Mouse (Mus musculus) heart, postnatal 0 days (tissue): ENCODE results near the gene Abhd12b. TPM values are rescaled to one million over a fixed set of nuclear protein-coding genes. Genes with fewer than 3 reads are reported as not detected.

Experiments
- ATAC-seq: fragments of 200-750 bp; cut with Nextera tagmentation; 2 replicates; pipeline ENCODE4 v1.8.0; 2017; ENCODE audit warnings: low read depth, moderate number of reproducible peaks, moderate library complexity; ENCODE audit not compliant: insufficient read depth
- DNase-seq: peaks from one replicate; pipeline ENCODE4 v3.0.0-alpha.2; 2016; ENCODE audit warnings: low spot score
- H3K27ac ChIP-seq: fragments of 300-500 bp; sonication (generic); 2 replicates; pipeline ENCODE4 v1.5.1; 2014; ENCODE audit warnings: low read depth, mild to moderate bottlenecking
- H3K27me3 ChIP-seq: fragments of 300-500 bp; sonication (generic); 2 replicates; pipeline ENCODE4 v1.6.1; 2014; ENCODE audit warnings: low read length, mixed read lengths; ENCODE audit not compliant: control insufficient read depth, insufficient read depth
- H3K36me3 ChIP-seq: fragments of 300-500 bp; sonication (generic); replicated peaks from 2 replicates; pipeline ENCODE4 v1.6.1; 2014; ENCODE audit warnings: low read length, mixed read lengths; ENCODE audit not compliant: control insufficient read depth, insufficient read depth
- H3K4me1 ChIP-seq: fragments of 300-500 bp; sonication (generic); 2 replicates; pipeline ENCODE4 v1.6.1; 2014; ENCODE audit warnings: antibody characterized with exemption; ENCODE audit not compliant: control insufficient read depth, insufficient read depth
- H3K4me2 ChIP-seq: fragments of 300-500 bp; sonication (generic); 2 replicates; pipeline ENCODE4 v1.6.1; 2014; ENCODE audit warnings: low read depth, mild to moderate bottlenecking, low read length, moderate library complexity
- H3K4me3 ChIP-seq: fragments of 300-500 bp; sonication (generic); 2 replicates; pipeline ENCODE4 v1.5.1; 2014; ENCODE audit warnings: low read depth, low read length
- H3K9ac ChIP-seq: fragments of 300-500 bp; sonication (generic); replicated peaks from 2 replicates; pipeline ENCODE4 v1.6.1; 2014; ENCODE audit warnings: low read depth, low read length, mixed read lengths
- H3K9me3 ChIP-seq: fragments of 300-500 bp; sonication (generic); replicated peaks from 2 replicates; pipeline ENCODE4 v1.6.1; 2016; ENCODE audit warnings: low read length; ENCODE audit not compliant: control insufficient read depth
- CTCF ChIP-seq: IDR thresholded peaks from 2 replicates; pipeline ENCODE4 v1.5.1; 2016; ENCODE audit warnings: antibody characterized with exemption, control low read depth, low read depth
- EP300 ChIP-seq: IDR thresholded peaks from 2 replicates; pipeline ENCODE4 v1.6.1; 2016; ENCODE audit warnings: antibody characterized with exemption, low read depth
- WGBS: fragments of 180-500 bp; shearing (Covaris S2); extraction: QIAGEN DNeasy Blood & Tissue Kit; methylation state at CpG from one replicate; pipeline ENCODE4 v1.1.7; 2014; 5-methylcytosine and 5-hydroxymethylcytosine counted together
- polyA plus RNA-seq: library from polyadenylated mRNA; unstranded; fragments of >200 nt; fragmentation: Nextera tagmentation; extraction: Ambion mirVana; gene quantifications from 2 replicates; pipeline ENCODE4 v1.2.1, GENCODE M21; 2015
- total RNA-seq: library from RNA; depleted of rRNA; stranded (reverse); fragments of >200 nt; gene quantifications from 2 replicates; pipeline ENCODE4 v1.2.3, GENCODE M21; 2014; ENCODE audit warnings: low replicate concordance

Gene Abhd12b
- total and polyA plus RNA-seq, 2 experiments from 2014 or later, result not detected

DNA sequence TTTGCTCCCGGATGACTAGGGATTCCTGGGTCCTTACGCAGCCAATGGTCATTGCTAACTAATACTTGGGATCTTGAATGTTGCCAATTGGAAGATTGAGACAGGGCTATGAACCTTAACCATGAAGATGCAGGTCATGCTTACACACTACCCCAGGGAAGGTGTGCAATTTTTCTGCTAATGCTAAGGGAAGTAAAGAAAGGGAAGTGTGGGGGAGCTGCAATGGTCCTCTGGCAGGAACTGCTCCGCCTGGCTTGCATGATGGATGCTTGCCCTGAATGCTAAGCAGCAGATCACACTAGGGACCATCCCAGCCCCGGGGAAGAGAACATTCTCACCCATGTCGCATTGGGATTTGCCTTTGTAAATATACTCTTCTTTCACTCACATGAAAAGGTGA lies 67.5 kb downstream of the Abhd12b start:
- H3K9ac ChIP-seq, result no peak overlapping the region
- ATAC-seq (no peak), DNase-seq (no peak)
- H3K4me3 ChIP-seq, result no peak overlapping the region
- peaks cover 24% of the 10 kb centered on the region for H3K36me3 ChIP-seq
- WGBS, result 88% methylated on average over 5 of the region's 5 CpGs
- no peaks in the 10 kb centered on the region for H3K27me3 ChIP-seq
- H3K4me1 ChIP-seq, result peaks cover 1% of the 10 kb centered on the region
- no peak overlapping the region for H3K27ac ChIP-seq
- no peak for TF ChIP-seq CTCF
- TF ChIP-seq EP300, result no peak
- no peak overlapping the region for H3K4me2 ChIP-seq
- H3K9me3 ChIP-seq, result no peaks in the 10 kb centered on the region

DNA sequence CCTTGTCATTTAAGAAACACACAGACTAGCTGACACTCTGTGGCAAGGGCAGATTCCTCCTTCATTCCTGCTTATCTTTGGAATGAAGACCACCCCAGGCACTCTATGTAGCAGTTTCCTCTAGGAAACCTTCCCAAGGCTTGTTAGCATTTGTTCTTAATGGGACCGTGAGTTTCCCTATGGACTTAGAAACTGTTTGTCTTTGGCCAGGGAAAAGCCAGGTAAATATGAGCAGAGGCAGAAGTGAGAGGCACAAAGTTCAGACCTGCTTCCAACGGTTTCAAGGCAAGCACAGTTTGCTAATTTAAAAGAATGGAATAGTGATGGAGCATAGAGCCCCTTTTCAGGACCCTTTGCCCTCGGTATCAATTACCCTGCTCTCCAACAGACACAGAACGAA lies 69.4 kb downstream of the Abhd12b start:
- WGBS, result 47% methylated on average over 4 of the region's 4 CpGs
- ATAC-seq, result no peak
- peaks cover 19% of the 10 kb centered on the region for H3K36me3 ChIP-seq
- H3K4me3 ChIP-seq, result no peak overlapping the region
- TF ChIP-seq CTCF, result no peak
- no peak for TF ChIP-seq EP300
- H3K27ac ChIP-seq, result no peak overlapping the region
- H3K4me1 ChIP-seq, result peaks cover 9% of the 10 kb centered on the region
- DNase-seq, result no peak
- no peaks in the 10 kb centered on the region for H3K27me3 ChIP-seq
- no peak overlapping the region for H3K9ac ChIP-seq
- no peaks in the 10 kb centered on the region for H3K9me3 ChIP-seq
- H3K4me2 ChIP-seq, result no peak overlapping the region

DNA sequence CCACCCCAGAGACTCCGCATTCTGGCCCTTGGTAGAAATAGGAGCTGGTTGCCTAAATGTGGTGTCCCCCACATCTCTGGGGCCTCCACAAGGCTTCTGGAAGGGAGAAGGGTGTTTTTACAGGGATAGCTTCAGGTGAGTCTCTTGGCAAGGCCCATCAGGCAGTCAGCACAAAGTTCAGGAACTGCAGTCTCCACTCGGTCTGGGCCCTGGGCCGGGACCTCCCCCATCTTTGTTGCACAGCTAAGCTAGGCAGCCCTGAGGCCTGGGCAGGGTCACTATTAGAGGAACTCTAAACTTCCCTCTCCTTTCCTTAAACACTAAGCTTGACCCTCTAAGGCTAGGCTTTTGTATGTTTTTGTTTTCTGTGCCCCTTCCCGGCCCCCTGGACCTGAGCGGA lies 72.7 kb downstream of the Abhd12b start:
- no peak for DNase-seq
- TF ChIP-seq CTCF (no peak), EP300 (no peak)
- Histone ChIP-seq H3K4me1 (peaks cover 16% of the 10 kb centered on the region), H3K4me3 (peak overlapping the region; percentile 51), H3K4me2 (peak overlapping the region; percentile 73), H3K36me3 (no peaks in the 10 kb centered on the region; the same call in 1 of the 2 replicates), H3K9me3 (no peaks in the 10 kb centered on the region), H3K27ac (peak overlapping the region; percentile 71), H3K9ac (peak overlapping the region; percentile 30), H3K27me3 (no peaks in the 10 kb centered on the region)
- no peak for ATAC-seq
- WGBS, result 16% methylated on average over 5 of the region's 5 CpGs

DNA sequence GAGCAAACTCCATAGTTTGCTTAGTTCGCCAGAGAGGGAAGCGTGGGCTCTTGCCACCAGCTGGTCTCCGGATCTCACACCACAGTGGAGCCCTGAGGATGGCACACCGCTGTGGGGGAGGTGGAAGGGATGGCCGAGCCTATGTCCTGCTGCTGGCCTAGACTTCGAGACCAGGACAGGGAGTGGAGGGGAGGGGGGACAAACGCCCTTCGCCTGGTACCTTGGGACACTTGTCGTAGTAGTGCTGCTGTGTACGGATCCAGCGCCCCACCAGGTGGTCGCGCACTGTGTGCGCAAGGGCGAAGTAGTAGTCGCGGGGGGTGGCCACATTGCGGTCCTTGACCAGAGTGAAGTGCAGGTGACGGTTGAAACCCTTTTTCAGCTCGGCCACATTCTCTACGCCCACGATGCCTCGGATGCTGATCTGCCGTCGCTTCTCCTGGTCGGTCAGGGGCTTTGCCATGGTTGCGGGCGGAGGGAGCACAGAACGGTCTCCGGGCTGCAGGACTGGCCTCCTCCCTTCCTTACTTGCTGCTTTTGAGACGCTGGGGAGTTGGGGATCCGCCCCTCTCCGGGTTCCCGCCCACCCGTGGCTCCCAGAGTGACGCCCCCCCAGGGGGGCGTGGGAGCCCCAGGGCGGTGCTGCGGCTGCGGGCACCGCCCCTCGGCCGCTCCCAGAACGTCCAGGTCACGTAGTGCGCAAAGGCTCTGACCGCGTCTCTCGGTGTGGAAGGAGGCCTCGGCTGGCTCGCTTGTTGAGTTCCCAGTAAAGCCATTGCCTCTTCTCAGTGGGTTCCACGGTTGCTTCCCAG lies 73.4 kb downstream of the Abhd12b start:
- TF ChIP-seq CTCF (0 out of 2 replicates have a peak, but pooled peaks have one; percentile 13), EP300 (no peak)
- DNase-seq (peak; percentile 86), ATAC-seq (peak; percentile 97)
- Histone ChIP-seq H3K4me3 (peak overlapping the region; percentile 51), H3K9me3 (no peaks in the 10 kb centered on the region), H3K27me3 (no peaks in the 10 kb centered on the region), H3K4me1 (peaks cover 23% of the 10 kb centered on the region), H3K4me2 (peak overlapping the region; percentile 73), H3K27ac (peak overlapping the region; percentile 71), H3K9ac (peak overlapping the region; percentile 30), H3K36me3 (no peaks in the 10 kb centered on the region)
- WGBS, result 1% methylated on average over 51 of the region's 52 CpGs

DNA sequence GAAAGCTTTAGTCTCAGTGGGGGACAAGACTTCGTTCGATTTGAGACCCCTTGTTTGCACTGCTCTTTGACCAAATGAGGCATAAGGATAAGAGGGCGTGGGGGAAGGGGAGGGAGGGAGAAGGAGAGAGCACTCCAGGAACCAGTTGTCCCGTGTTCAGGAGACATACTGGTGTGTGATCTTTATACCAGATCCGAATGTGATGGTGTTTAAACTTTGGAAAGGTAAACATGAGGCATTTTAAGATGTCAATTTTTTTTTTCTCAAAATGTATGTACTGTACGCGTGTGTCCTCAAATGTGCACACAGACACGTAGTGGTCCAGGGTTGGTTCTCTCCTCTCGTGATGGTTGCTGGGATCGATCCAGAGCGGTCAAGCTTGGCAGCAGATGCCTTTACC lies 74.2 kb downstream of the Abhd12b start:
- no peak for DNase-seq
- peaks cover 25% of the 10 kb centered on the region for H3K4me1 ChIP-seq
- H3K4me2 ChIP-seq, result peak overlapping the region; percentile 73
- TF ChIP-seq CTCF (no peak), EP300 (no peak)
- no peaks in the 10 kb centered on the region for H3K9me3 ChIP-seq
- no peaks in the 10 kb centered on the region for H3K27me3 ChIP-seq
- H3K36me3 ChIP-seq, result no peaks in the 10 kb centered on the region
- H3K4me3 ChIP-seq, result peak overlapping the region; percentile 51
- 71% methylated on average over 11 of the region's 11 CpGs for WGBS
- no peak for ATAC-seq
- peak overlapping the region; percentile 71 for H3K27ac ChIP-seq
- peak overlapping the region; percentile 30; the same call in 1 of the 2 replicates for H3K9ac ChIP-seq
